Mouse (Mus musculus) layer of hippocampus, postnatal 10 days (tissue): ENCODE measurements at regions not wholly inside any gene's neighbourhood (a gene's known extent, or its start where the extent isn't known, plus 50 kb on each side); places are given as distances from the start of the nearest gene placed in this dataset.

ENCODE experiments used
- DNase-seq, 2 experiments: peaks; one replicate each; pipeline ENCODE4 v3.0.0; 2021; ENCODE audit warnings: low spot score in 2 of 2

- no peak for DNase-seq
Observed at GRCm38 (mm10) chr5:126551676-126552075, 689.9 kb upstream of the Tmem132c start.

- no peak for DNase-seq
Observed at GRCm38 (mm10) chr5:126559011-126559410, 682.6 kb upstream of the Tmem132c start.

- DNase-seq, result no peak
Observed at GRCm38 (mm10) chr5:126565817-126566216, 675.8 kb upstream of the Tmem132c start.

DNA sequence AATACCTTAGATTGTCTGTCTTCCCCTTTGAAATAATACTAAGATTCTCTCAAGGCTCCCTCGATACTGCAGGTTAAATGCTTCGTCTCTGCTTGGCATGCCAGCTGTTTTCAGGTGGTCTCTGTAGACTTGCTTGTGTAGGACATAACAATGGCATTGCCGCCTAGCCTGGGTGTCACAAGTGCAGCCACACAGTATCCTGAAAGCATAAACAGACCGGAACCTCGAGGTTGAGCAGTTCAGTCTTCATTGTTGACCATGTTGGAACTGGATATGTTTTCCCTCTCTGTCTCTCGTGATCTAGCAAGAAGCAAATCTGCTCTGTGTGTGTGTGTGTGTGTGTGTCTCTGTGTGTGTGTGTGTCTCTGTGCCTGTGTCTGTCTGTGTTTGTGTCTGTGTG is 675.4 kb upstream of the Tmem132c start:
- DNase-seq, result no peak

DNA sequence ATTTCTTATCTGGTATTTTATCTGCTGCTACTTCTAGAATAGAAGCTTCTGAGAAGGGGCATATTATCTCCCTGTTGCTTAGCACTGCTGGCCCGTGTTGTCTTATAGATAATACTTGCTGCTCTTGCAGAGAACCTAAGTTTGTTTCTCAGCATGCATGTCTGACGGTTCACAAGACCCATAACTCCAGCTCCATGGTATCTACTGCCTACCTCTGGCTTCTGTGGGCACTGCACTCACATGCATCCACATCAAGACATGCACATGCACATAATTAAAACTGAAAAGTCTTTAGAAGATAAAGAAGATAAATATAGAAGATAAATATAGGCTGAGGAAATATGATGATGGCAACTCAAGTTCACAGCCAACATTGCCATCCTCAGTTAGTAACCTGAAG is 667.8 kb upstream of the Tmem132c start:
- no peak for DNase-seq

DNA sequence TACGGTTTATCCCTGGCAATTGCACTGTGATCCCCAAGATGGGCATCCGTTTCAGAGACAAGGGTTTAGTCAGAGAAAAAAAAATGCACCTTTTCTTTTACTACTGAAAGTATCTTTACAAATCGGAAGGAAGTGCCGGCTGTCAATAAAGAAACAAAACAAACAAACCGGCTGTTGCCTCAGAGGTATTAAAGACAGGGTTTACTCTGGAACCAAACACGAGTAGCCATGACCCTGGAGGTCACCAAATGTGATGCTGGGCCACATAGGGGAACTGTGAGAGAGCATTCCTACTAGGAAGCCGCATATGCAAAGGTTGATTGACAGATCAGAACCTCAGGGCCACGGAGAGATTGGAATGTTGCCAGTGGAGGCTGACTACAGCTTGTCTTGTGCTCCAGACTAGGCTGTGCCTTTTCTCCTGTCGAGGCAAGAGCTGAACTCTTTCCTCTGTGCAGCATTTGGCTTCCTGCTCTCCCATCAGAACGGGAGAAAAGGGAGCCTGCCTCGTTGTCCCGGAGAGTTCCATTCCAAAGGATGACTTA is 643.8 kb upstream of the Tmem132c start:
- no peak for DNase-seq

- DNase-seq, result no peak
Observed at GRCm38 (mm10) chr5:126599561-126599960, 642.0 kb upstream of the Tmem132c start.

DNA sequence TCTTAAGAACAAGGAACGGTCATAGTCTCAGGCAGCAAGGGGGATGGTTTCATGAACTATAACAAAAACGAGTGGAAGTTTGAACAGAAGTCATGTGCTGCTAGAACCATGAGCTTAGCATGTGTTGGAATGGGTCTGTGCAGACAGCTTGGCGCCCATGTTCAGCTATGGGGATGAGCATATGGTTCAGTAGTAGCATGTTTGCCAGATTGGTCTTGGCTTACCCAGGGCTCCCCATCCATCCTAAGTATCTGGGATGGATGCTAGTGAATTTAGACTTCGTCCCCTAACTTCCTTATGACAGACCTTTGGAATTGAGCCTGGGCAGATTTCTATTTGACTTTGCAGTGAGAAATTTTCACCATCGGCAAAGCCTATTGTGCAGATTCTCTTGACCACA is 634.9 kb upstream of the Tmem132c start:
- peak in 1 of 2 experiments; percentile 13 for DNase-seq

DNA sequence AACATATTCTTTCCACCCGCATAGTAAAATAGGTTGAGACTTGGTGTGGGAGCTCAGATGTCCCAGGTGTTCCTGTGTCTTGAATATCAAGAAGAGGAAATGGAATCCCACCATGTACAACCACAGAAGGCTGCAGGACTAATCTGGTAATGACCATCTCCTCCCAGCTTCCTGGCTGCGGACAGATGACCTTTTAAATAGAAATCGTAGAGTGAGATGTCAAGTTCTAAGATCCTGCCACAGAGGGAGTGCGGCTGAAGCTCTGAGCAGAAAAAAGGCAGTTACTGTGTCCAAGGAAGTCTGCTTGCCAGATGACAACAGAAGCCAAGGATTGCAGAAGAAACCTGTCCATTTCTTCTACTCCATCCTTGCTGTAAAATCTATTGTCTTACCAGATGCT is 629.0 kb upstream of the Tmem132c start:
- no peak for DNase-seq

GRCm38 (mm10) chr5:126622551-126622950 is 619.1 kb upstream of the Tmem132c start:
- DNase-seq, result no peak

- peak; percentile 68 to 75 for DNase-seq
Observed at GRCm38 (mm10) chr5:126623205-126623604, 618.4 kb upstream of the Tmem132c start.

- no peak for DNase-seq
Observed at GRCm38 (mm10) chr5:126629826-126630225, 611.8 kb upstream of the Tmem132c start.

DNA sequence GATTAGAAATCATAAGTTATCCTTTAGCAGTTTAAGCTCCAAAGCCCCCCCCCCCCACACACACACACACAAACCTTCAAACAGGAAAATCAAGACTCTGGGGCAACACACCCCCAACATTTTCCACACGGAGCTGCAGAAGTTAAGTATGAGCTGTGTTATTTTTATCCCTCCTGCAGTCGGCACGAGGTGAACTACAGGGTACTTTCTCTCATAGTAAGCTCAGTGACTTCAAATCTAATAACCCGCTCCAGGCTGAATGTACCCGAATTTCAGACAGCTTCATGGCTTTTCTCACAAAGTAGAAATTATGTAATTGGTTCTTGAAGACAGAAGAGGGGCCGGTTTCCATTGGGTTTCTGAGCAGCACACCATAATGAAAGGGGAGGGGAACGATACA is 591.2 kb upstream of the Tmem132c start:
- DNase-seq, result no peak

DNA sequence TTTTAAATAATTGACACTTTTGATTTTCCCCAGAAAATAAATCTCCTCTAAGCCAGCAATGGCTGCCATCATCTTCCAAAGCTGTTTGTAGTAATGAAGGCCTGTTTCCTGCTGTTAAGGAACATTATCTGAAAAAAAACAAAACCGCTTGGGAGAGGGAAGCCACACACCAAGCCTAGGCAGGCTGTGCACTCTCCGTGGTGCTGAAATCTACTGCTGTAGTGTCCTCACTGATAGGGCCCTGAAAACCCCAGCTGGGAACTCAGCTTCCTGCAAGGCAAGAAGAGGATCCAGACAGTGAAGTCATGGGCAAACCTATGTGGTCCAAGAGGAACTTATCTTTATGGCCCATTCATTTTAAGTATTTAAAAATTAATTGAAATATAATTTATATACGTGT is 590.2 kb upstream of the Tmem132c start:
- peak; percentile 22 to 26 for DNase-seq

DNA sequence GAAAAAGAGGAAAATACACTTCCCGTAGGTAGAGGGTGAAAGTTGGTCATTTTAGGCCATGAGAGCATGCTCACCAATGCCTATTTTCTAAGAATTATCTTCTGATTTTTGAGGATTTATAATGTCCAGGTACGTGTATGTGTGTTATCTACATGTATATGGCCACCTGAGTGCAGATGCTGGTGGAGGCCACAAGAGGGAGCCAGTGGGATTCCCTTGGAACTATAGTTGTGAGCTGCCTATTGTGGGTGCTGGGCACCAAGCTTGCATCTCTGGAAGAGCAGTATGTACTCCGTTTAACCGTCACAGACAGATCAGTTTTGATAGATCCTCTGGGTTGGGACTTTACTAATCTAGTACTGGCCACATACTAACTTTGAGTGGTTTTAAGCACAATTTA is 579.0 kb upstream of the Tmem132c start:
- no peak for DNase-seq

- DNase-seq, result peak; percentile 36 to 44
Observed at GRCm38 (mm10) chr5:126671156-126671555, 570.5 kb upstream of the Tmem132c start.

DNA sequence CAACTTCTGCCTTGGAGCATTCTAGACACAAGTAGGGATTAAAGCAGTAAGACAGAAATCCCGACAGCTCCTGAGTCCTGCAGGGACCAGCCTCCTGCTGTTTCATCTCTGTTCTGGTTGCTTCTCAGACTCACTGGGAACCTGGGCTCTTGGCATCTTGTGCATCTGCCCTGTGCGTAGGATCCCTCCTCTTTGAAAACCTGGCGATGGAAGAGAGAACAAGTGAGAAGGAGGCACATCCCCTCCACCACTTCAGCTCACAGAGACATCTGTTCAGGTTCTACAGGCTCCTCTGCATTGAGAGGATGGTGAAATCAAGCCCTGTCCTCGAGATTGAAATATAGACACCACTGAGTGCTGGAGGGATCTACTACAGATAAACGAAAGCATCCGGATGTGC is 561.3 kb upstream of the Tmem132c start:
- no peak for DNase-seq

GRCm38 (mm10) chr5:126699314-126699713 is 542.3 kb upstream of the Tmem132c start:
- DNase-seq, result peak; percentile 48 to 49

- no peak for DNase-seq
Observed at GRCm38 (mm10) chr5:126703516-126704282, 537.9 kb upstream of the Tmem132c start.

- peak in 1 of 2 experiments; percentile 32 for DNase-seq
Observed at GRCm38 (mm10) chr5:126705871-126706270, 535.7 kb upstream of the Tmem132c start.

- DNase-seq, result no peak
Observed at GRCm38 (mm10) chr5:126706701-126707100, 534.9 kb upstream of the Tmem132c start.

GRCm38 (mm10) chr5:126714672-126715071 is 526.9 kb upstream of the Tmem132c start:
- no peak for DNase-seq

- no peak for DNase-seq
Observed at GRCm38 (mm10) chr5:126718421-126718820, 523.2 kb upstream of the Tmem132c start.
